Mouse (Mus musculus) G1E (cell line): Measurements from ENCODE around the gene Skil.

Source experiments
- CTCF ChIP-seq: IDR thresholded peaks from 2 replicates; pipeline ENCODE4 v1.5.1; 2012; ENCODE audit warnings: low read depth, low read length, inconsistent platforms, mixed read lengths
- GATA1 ChIP-seq: IDR thresholded peaks from 2 replicates; pipeline ENCODE4 v1.6.1; 2012; ENCODE audit warnings: borderline replicate concordance, low read length, inconsistent platforms, mixed read lengths
- POLR2AphosphoS5 ChIP-seq: IDR thresholded peaks from 2 replicates; pipeline ENCODE4 v1.6.1; 2012; ENCODE audit warnings: low read depth, low read length, inconsistent platforms; ENCODE audit not compliant: insufficient replicate concordance

GRCm38 (mm10) chr3:31138454-31139424 is 43.9 kb downstream of the Skil start:
- TF ChIP-seq CTCF (0 out of 2 replicates have a peak, but pooled peaks have one; percentile 20), GATA1 (no peak), POLR2AphosphoS5 (no peak)
